Mouse (Mus musculus) heart, embryonic 12.5 days (tissue): ENCODE measurements around the gene Mcm8. TPM values are rescaled to one million over a fixed set of nuclear protein-coding genes. Genes with fewer than 3 reads are reported as not detected.

Experiments
- ATAC-seq: fragments of 200-750 bp; cut with Nextera tagmentation; 2 replicates; pipeline ENCODE4 v1.8.0; 2017; ENCODE audit warnings: moderate TSS enrichment, moderate library complexity; ENCODE audit not compliant: insufficient number of reproducible peaks, low FRiP score
- H3K27ac ChIP-seq: fragments of 300-500 bp; sonication (generic); 2 replicates; pipeline ENCODE4 v1.5.1; 2016; ENCODE audit warnings: mild to moderate bottlenecking, moderate library complexity; ENCODE audit not compliant: poor library complexity, severe bottlenecking
- H3K27me3 ChIP-seq: fragments of 300-500 bp; sonication (generic); replicated peaks from 2 replicates; pipeline ENCODE4 v1.6.1; 2016; ENCODE audit warnings: mild to moderate bottlenecking, moderate library complexity
- H3K36me3 ChIP-seq: fragments of 300-500 bp; sonication (generic); 2 replicates; pipeline ENCODE4 v1.6.1; 2016; ENCODE audit warnings: mild to moderate bottlenecking, moderate library complexity
- H3K4me1 ChIP-seq: fragments of 300-500 bp; sonication (generic); replicated peaks from 2 replicates; pipeline ENCODE4 v1.6.1; 2016; ENCODE audit warnings: mild to moderate bottlenecking
- H3K4me2 ChIP-seq: fragments of 300-500 bp; sonication (generic); 2 replicates; pipeline ENCODE4 v1.6.1; 2016; ENCODE audit warnings: mild to moderate bottlenecking, moderate library complexity
- H3K4me3 ChIP-seq: fragments of 300-500 bp; sonication (generic); 2 replicates; pipeline ENCODE4 v1.5.1; 2016; ENCODE audit warnings: mild to moderate bottlenecking
- H3K9ac ChIP-seq: fragments of 300-500 bp; sonication (generic); 2 replicates; pipeline ENCODE4 v1.6.1; 2016; ENCODE audit warnings: mild to moderate bottlenecking, moderate library complexity
- H3K9me3 ChIP-seq: fragments of 300-500 bp; sonication (generic); replicated peaks from 2 replicates; pipeline ENCODE4 v1.6.1; 2016; ENCODE audit warnings: mild to moderate bottlenecking, moderate library complexity
- WGBS: fragments of 180-500 bp; shearing (Covaris S2); methylation state at CpG from one replicate; pipeline ENCODE4 v1.1.7; 2016; 5-methylcytosine and 5-hydroxymethylcytosine counted together
- polyA plus RNA-seq: library from polyadenylated mRNA; unstranded; fragments of >200 nt; fragmentation: Nextera tagmentation; extraction: Ambion mirVana; gene quantifications from 2 replicates; pipeline ENCODE4 v1.2.1, GENCODE M21; 2016

The Mcm8 gene
- polyA plus RNA-seq = 13.2 and 14.0 TPM in 2 replicates

DNA sequence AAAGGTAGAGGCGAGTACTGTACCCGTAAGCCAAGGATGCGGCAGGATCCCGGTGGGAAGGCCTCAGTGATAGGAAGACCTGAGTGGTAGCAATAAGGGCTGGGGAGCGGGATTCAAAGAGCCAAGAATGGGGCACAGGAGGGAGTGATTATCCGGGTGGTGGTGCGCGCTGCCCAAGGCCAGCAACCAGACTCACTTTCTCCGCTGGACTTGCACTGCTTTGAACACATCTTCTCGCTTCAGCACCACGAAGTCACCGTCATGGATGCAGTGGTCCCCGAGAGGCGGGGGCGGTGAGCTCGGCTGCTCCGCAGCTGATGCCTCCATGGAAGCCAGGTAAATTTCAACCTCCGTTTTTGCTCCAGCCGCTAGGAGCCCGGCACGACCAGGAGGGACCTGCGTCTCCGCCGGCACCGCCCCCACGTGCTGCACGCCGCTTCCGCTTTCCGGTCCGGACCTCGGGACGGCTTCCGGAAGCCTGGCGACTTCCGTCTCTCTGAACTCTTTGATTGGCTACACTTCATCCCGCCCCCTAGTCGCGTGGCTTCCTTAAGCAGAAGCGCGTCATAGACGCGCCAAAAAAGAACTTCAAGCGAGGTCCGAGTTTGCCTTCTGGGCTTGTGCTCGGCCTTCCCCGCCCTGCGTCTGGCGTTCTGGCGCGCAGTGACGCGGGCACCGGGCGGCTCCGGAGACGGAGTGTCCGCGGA, at the start of gene Mcm8, which contains the start of gene Trmt6:
Mcm8 (plus strand) TSS at position 534 of the 707 bp plus-strand sequence.
Trmt6 (minus strand) TSS at position 448 of the 707 bp plus-strand sequence.
- peak within 1 kb of the TSS; percentile 89 for H3K4me3 ChIP-seq
- H3K9ac ChIP-seq = peak within 1 kb of the TSS; percentile 88
- H3K27me3 ChIP-seq = no peaks in the 10 kb centered on the region
- peak within 1 kb of the TSS; percentile 69 for H3K27ac ChIP-seq
- H3K9me3 ChIP-seq = no peaks in the 10 kb centered on the region
- H3K4me2 ChIP-seq = peak within 1 kb of the TSS; percentile 74
- H3K4me1 ChIP-seq = peaks cover 14% of the 10 kb centered on the region
- H3K36me3 ChIP-seq = peaks cover 20% of the 10 kb centered on the region
- under 1% methylated on average over 59 of the region's 59 CpGs for WGBS
- peak; percentile 100 for ATAC-seq

DNA sequence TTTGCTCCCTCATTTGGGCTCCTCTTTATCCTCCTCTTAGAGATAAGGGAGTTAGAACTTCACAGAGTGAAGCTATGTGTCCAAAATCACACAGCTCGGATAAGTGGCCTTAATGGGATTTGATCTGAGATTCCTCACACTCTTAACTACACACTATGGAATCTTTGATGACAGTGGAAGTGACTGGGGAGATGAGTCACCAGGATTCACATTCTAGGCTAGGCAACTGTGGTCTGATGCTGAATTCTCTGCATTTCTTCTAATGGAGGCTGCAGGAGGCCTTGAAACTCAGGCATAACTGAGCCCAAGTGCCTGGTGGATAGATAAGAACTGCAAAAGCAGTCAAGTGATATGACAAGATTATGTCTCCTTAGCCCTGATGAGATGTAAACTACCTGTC, 45.1 kb upstream of the Mcm8 start:
- Histone ChIP-seq H3K27ac (no peak overlapping the region), H3K4me3 (no peak overlapping the region), H3K9ac (no peak overlapping the region), H3K4me1 (no peaks in the 10 kb centered on the region), H3K4me2 (no peak overlapping the region), H3K27me3 (no peaks in the 10 kb centered on the region), H3K9me3 (no peaks in the 10 kb centered on the region), H3K36me3 (no peaks in the 10 kb centered on the region)
- ATAC-seq = no peak
- WGBS = 22% methylated on average over 1 of the region's 1 CpGs

DNA sequence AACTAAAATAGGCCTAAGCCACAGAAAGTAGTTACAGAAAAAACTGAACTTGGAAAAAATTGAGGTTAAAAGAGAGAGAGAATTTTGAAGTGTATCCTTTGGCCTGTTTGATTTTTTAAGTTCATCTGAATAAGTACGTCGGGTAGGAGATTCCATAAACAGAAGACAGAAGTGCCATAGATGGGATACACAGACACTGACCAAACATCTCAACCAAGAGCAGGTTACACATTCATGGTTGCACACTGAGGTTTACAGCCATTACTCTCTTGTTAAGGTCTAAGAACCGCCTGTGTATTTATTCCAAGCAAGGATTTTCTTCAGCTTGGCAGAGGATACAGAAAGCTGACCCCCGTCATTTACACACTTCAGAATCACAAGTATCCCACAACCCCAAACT, 35.0 kb upstream of the Mcm8 start, which contains the start of gene Chgb:
Chgb (plus strand) TSS at position 301 of the 400 bp plus-strand sequence.
- Histone ChIP-seq H3K9ac (no peak within 1 kb of the TSS), H3K9me3 (no peaks in the 10 kb centered on the region), H3K4me1 (peaks cover 4% of the 10 kb centered on the region; the same call in 1 of the 2 replicates), H3K4me2 (peak within 1 kb of the TSS; percentile 78), H3K4me3 (peak within 1 kb of the TSS; percentile 50), H3K36me3 (no peaks in the 10 kb centered on the region), H3K27me3 (peaks cover 15% of the 10 kb centered on the region), H3K27ac (no peak within 1 kb of the TSS)
- ATAC-seq = no peak
- WGBS = 17% methylated on average over 4 of the region's 4 CpGs

DNA sequence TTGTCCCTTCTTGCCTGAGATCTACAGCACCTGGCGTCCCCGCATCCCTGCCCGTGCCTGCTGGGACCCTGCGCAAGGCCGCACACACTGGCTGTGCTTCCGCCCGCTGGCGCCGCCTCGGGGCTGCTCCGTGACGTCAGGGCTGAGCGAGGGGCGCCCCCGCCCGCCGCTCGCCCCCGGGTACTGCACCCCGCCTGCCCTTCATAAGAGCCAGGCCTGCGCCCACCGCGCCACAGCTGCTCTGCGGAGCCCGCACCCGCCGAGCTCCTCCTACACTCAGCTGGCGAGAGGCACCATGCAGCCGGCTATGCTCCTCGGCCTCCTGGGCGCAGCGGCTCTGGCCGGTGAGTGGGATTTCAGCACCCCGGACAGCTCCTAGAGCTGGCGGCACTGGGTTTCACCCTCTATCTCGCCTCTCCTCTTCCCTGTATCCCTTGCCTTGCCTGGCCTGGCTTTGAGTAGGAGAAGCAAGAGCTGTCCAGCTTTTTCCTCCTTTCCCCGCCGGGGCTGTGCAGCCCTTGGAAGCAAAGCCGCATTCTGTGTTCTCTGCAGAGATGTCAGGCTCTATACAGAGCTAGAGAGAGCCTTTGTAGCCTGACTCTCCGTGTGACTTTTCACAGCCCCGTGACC, 34.4 kb upstream of the Mcm8 start:
- WGBS = under 1% methylated on average over 41 of the region's 41 CpGs
- Histone ChIP-seq H3K27ac (no peak overlapping the region), H3K27me3 (peaks cover 18% of the 10 kb centered on the region), H3K36me3 (no peaks in the 10 kb centered on the region), H3K4me3 (peak overlapping the region; percentile 50), H3K9ac (no peak overlapping the region), H3K4me2 (peak overlapping the region; percentile 78), H3K4me1 (peaks cover 4% of the 10 kb centered on the region; the same call in 1 of the 2 replicates), H3K9me3 (no peaks in the 10 kb centered on the region)
- ATAC-seq = peak; percentile 92

DNA sequence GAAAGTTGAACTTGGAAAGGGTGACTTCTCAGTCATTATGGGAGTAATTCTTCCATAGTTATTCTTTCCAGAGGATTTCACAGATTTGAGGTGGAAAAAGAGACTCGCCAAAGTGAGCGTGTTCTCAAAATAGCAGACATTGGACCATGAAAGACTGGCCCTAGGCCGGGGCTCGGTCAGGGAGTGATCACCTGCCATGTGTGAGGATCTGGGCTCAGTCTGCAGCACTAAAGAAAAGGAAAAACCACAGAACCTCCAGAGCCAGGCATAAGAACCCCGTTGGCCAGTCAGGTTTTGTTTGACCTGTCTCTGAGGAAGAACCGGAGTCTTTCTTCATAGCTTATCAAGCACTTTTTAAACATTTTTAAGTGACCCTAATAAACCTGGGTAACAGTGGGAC, 31.9 kb upstream of the Mcm8 start:
- 75% methylated on average over 6 of the region's 6 CpGs for WGBS
- ATAC-seq = no peak

DNA sequence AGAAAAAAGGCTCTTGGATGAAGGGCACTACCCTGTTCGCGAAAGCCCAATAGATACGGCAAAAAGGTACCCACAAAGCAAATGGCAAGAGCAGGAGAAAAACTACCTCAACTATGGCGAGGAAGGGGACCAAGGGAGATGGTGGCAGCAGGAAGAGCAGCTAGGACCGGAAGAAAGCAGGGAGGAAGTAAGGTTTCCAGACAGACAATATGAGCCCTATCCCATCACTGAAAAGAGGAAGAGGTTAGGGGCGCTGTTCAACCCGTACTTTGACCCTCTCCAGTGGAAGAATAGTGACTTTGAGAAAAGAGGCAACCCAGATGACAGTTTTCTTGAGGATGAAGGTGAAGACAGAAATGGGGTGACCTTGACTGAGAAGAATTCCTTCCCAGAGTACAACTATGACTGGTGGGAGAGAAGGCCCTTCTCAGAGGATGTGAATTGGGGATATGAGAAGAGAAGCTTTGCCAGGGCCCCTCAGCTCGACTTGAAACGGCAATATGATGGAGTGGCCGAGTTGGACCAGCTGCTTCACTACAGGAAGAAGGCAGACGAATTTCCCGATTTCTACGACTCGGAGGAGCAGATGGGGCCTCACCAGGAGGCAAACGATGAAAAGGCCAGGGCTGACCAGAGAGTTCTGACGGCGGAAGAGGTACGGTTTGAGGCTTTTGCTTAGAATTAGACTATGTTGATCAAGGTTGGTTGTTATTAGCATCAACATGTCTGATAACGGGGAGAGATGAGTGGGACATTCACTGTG, 22.3 kb upstream of the Mcm8 start:
- Histone ChIP-seq H3K9me3 (no peaks in the 10 kb centered on the region), H3K4me3 (no peak overlapping the region), H3K36me3 (no peaks in the 10 kb centered on the region), H3K27ac (no peak overlapping the region), H3K4me2 (no peak overlapping the region), H3K4me1 (no peaks in the 10 kb centered on the region), H3K9ac (no peak overlapping the region), H3K27me3 (no peaks in the 10 kb centered on the region)
- ATAC-seq = no peak
- 75% methylated on average over 19 of the region's 19 CpGs for WGBS

More for the DNA sequence above, 31.9 kb upstream of the Mcm8 start:
- no peak overlapping the region for H3K4me2 ChIP-seq
- peaks cover 18% of the 10 kb centered on the region for H3K27me3 ChIP-seq
- H3K9me3 ChIP-seq = no peaks in the 10 kb centered on the region
- H3K4me3 ChIP-seq = no peak overlapping the region
- no peak overlapping the region for H3K27ac ChIP-seq
- no peak overlapping the region for H3K9ac ChIP-seq
- H3K36me3 ChIP-seq = no peaks in the 10 kb centered on the region
- peaks cover 4% of the 10 kb centered on the region; the same call in 1 of the 2 replicates for H3K4me1 ChIP-seq

DNA sequence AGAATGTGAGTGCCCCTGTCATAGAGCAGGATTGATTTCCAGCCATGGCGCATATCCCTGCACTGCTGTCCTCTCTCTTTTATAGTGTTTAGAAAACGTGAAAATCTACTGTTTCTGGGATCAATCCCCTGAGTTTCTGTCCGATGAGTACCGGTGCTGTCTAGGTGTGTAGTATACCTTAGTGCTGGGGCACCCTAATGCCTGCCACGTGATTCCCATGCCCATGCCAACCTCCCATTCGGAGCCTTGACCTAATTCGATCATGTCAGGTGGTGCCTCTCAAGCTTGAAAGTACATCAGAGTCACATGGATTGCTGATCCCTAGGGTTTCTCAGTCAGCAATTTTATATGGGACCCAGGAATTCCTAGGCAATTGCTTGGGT, 21.7 kb upstream of the Mcm8 start:
- Histone ChIP-seq H3K9me3 (no peaks in the 10 kb centered on the region), H3K4me2 (no peak overlapping the region), H3K4me3 (no peak overlapping the region), H3K9ac (no peak overlapping the region), H3K4me1 (no peaks in the 10 kb centered on the region), H3K27me3 (no peaks in the 10 kb centered on the region), H3K36me3 (no peaks in the 10 kb centered on the region), H3K27ac (no peak overlapping the region)
- 78% methylated on average over 7 of the region's 7 CpGs for WGBS
- no peak for ATAC-seq

DNA sequence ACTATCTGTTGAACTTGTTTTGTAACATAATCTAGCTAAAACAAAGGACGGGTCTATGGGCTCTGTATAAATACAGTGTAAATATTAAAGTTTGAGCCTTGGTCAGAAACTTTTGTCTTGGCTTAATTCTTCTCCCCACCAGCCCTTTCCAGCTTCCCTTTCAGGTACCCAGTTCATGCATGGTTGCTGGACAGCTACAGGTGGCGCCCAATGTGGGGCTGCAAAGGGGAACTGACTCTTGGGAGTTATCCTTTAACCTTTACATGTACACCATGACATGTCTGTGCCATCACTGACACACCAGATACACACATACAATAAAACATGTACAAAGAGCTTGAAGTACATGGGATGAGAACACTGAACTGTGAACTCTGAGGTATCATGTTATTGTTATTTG, 13.0 kb upstream of the Mcm8 start:
- Histone ChIP-seq H3K9me3 (no peaks in the 10 kb centered on the region), H3K36me3 (peaks cover 51% of the 10 kb centered on the region), H3K27ac (no peak overlapping the region), H3K4me3 (no peak overlapping the region), H3K9ac (no peak overlapping the region), H3K27me3 (no peaks in the 10 kb centered on the region), H3K4me1 (no peaks in the 10 kb centered on the region), H3K4me2 (no peak overlapping the region)
- WGBS = 85% methylated on average over 2 of the region's 2 CpGs
- no peak for ATAC-seq

DNA sequence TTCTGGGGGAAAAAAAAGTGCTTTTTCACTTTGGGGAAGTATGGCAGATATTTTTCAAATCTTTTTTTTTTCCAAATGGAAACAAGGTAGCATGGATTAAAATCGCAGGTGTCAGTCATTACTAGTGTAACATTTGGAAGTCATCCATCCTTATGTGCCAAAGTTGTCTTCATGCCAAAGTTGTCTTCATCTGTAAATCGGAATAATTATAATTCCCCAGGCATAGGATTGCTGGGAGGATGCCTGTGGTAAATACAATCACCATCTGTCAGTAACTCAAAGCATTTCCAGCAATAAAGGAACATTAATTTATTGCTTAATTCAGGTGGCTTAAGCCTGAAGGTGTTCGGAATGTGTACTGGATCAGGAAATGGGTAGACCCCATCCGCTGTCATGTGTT, 25.1 kb downstream of the Mcm8 start:
- Histone ChIP-seq H3K9ac (no peak overlapping the region), H3K4me1 (no peaks in the 10 kb centered on the region), H3K4me2 (no peak overlapping the region), H3K9me3 (no peaks in the 10 kb centered on the region), H3K36me3 (peaks cover 22% of the 10 kb centered on the region), H3K27ac (no peak overlapping the region), H3K27me3 (no peaks in the 10 kb centered on the region), H3K4me3 (no peak overlapping the region)
- ATAC-seq = no peak
- WGBS = 92% methylated on average over 4 of the region's 4 CpGs

DNA sequence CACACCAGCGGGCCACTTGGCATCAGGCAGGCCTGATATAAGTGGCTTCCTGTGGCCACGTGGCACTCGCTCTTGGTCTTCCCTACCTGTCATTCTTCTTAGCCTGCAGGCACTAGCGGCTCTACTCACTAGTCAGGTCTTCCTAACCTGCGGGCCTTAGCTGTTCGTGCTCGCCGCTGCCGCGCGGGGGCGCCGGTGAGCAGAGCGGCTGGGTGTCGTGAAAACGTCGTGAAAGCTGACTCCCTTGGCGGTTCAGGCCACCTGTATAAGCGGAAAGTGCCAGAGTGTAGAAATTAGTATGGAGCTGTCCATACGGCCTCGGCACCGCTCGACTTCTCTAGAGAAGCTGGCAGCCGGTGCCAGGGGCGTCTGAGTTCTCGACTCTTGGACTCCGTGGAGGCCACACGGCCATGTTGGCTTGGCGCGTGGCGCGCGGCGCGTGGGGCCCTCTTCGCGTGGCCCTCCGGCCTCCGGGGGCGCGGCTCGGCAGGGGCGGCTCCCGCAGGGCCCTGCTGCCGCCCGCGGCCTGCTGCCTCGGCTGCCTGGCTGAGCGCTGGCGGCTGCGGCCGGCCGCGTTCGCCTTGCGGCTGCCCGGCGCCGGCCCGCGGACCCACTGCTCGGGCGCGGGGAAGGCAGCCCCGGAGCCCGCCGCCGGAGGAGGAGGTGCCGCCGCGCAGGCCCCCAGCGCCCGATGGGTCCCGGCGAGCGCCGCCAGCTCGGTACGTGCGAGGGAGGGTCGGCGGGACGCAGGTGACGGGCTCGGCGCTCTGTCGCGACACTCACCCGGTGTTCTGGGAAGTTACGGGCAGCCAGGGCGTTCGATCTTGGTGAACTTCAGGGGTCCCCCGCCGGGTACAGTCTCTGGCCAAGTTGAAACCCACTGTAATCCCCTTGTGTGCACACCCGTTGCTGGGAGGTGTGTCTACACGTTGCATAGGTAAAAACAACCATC, 30.7 kb downstream of the Mcm8 start, which contains the start of gene Crls1:
Crls1 (plus strand) TSS at position 260 of the 952 bp plus-strand sequence.
- ATAC-seq = peak; percentile 88
- peaks cover 11% of the 10 kb centered on the region for H3K4me1 ChIP-seq

More for the DNA sequence above, 30.7 kb downstream of the Mcm8 start, which contains the start of gene Crls1:
- Histone ChIP-seq H3K4me2 (peak within 1 kb of the TSS; percentile 76), H3K9me3 (no peaks in the 10 kb centered on the region), H3K27me3 (no peaks in the 10 kb centered on the region), H3K9ac (peak within 1 kb of the TSS; percentile 97), H3K4me3 (peak within 1 kb of the TSS; percentile 98), H3K27ac (peak within 1 kb of the TSS; percentile 64), H3K36me3 (peaks cover 11% of the 10 kb centered on the region)
- under 1% methylated on average over 96 of the region's 96 CpGs for WGBS
